Mouse (Mus musculus) urinary bladder, postnatal 14 days (tissue): ENCODE measurements around the gene Efl1.
A peak's percentile ranks its signal among the peaks of the same experiment; 100 is the strongest.
"Not testable (repeated sequence)": the region's sequence is repeated elsewhere in the genome, so short reads cannot be mapped to it uniquely, and the experiment has no call there.

Experiments
- DNase-seq: peaks from one replicate; pipeline ENCODE4 v3.0.0; 2021; ENCODE audit warnings: low spot score

The Efl1 gene

DNA sequence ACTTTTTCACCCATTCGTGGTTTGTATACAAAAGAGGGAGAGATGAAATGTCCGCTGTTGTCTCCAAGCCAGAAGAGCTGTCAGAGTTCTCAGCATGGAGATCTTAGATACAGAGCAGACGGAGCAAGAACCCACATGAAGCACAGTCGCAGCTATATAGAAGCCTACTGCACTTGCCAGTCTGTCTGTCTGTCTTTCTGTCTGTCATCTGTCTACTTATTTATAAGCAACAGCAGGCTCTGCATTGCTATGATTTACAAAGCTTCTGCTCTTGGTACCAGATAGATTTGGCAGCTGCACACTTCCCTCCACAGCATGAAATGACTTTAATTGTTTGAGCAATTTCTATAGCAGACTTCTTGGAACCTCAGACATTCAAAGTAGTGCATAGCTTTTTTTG lies 110.1 kb downstream of the Efl1 start:
- DNase-seq = no peak

DNA sequence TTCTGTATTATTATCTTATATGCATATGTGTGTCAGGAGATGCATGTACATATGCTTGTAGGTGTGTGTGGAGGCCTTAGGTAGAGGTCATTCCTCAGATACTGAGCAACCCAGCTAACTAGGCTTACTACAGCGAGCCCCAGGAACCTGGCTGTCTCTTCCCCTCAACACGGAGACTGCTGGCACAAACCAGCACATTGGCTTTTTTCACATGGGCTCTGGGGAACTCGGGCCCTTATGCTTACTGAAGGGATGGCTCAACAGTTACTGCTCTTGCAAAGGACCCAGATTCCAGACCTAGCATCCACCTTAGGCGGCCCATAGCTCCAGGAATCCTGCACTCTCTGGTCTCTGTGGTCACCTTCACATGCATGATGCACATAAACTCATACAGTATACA lies 110.7 kb downstream of the Efl1 start:
- no peak for DNase-seq

GRCm38 (mm10) chr7:82764951-82765350 lies 116.5 kb downstream of the Efl1 start:
- DNase-seq = no peak

GRCm38 (mm10) chr7:82766623-82767022 lies 118.2 kb downstream of the Efl1 start:
- no peak for DNase-seq

GRCm38 (mm10) chr7:82770207-82770606 lies 121.8 kb downstream of the Efl1 start:
- DNase-seq = no peak

DNA sequence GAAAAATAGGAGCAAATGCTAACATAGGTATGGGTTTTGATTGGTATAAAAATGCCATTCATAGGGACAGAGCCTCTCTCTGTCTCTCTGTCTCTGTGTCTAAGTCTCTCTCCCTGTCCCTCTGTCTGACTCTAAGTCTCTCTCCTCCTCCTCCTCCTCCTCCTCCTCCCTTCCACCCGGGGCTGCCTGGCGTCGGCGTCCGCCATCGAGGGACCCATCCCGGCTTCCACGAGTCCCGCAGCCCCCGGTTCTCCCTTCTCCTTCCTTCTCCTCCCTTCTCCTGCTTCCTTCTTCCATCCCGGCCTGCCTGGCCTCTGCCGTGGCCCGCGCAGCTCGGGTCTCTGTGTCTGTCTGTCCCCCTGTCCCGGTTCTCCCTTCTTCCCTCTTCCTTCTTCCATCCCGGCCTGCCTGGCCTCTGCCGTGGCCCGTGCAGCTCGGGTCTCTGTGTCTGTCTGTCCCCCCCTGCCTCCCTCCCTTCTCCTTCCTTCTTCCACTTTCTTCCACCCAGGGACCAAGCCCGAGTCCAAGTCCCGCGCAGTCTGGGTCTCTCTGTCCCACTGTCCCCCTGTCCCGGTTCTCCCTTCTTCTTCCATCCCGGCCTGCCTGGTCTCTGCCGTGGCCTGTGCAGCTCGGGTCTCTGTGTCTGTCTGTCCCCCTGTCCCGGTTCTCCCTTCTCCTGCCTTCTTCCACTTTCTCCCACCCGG lies 122.7 kb downstream of the Efl1 start:
- DNase-seq = not testable (repeated sequence)

DNA sequence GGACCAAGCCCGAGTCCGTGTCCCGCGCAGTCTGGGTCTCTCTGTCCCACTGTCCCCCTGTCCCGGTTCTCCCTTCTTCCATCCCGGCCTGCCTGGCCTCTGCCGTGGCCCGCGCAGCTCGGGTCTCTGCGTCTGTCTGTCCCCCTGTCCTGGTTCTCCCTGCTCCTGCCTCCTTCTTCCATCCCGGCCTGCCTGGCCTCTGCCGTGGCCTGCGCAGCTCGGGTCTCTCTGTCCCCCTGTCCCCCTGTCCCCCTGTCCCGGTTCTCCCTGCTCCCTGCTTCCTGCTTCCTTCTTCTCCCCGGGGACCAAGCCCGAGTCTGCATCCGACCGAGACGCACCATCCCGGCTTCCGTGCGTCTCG lies 123.2 kb downstream of the Efl1 start:
- not testable (repeated sequence) for DNase-seq

DNA sequence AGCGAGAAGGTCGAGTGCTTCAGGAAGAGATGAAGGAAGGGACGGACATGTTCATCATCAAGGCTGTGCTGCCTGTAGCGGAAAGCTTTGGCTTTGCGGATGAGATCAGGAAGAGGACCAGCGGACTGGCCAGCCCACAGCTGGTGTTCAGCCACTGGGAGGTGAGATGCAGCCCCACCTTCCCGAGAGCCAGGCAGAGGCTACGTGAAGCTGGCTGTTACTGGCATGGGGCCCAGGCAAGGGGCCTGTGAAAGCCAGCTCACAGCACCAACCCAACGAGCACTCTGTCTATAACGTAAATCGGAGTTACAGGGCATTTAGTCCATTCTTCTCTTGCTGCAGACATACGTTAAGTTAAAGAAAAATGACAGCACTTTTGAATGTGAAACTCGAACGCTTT lies 124.1 kb downstream of the Efl1 start:
- no peak for DNase-seq

DNA sequence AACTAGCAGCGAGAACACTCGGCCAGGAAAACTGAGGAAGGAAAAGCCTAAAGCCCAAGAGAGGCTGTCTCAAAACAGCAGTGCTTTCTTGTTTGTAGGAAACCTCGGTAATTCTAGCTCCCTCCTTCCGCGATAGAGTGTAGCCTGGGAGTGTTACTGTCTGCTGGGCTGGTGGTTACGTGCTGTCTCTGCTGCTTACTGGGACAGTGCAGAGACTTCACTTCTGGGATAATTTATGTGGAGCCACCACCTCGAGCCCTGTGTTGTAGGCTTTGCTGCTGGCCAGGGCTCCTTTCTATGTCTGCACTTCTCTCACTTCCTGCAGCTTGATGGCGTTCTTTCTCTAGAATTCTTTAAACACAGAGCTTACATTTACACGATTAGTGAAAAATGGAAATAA lies 124.7 kb downstream of the Efl1 start:
- no peak for DNase-seq

DNA sequence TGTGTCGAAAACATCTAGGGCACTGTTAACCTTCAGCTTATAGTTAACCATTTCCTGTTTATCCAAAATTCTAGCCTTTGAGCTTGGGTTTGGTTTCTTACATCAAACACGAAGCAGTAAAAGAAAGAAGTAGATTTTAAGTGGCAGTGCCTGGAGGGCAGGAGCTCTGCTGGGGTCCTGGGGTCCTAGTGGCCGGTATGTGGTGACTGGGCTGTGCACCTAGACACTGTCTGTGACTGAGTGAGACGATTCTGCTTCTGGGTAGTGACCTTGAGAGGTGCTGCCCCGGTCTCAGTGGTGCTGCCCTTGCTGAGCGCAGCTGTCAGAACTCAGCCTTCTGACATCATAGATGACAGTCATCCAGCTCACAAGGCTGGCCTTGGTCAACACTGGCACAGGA lies 125.5 kb downstream of the Efl1 start:
- no peak for DNase-seq

- no peak for DNase-seq
Measured at GRCm38 (mm10) chr7:82775090-82775489, 126.7 kb downstream of the Efl1 start.

DNA sequence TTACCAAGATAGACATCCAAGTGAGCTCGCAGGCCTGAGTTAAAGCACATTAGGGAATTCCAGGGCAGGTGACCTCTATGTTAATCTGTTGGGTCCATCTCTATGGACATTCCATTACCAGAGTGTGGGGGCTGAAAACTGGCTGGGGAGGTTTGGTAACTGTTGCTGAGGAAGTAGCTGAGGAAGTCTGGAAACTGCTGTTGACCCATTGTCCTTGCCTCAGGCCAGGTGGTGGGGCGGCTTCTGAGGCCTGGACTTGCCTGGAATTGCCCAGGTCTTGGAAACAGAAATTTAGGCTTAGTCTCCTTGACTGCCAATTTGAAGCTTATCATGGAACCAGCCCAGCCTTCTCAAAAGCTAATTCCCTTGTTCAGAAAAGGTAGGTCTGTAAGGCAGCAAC lies 134.7 kb downstream of the Efl1 start:
- DNase-seq = peak; percentile 12

DNA sequence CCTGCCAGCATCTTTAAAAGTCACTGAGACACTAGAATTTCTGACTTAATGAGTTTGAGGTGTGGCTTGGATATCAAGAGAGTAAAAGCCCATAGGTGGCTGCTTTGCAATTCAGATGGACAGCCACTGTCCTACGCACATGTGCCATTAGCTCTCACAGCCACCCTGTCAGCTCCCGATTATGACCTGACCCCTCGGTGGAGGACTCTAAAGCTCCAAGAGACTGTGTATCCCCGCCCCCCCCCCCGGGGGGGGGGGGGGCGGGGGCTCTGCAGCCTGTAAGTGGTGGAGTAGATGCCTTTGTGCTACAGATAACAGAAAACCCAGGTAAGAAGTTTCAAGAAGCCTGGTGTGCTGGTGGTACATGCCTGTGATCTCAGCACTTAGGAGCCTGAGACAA lies 135.3 kb downstream of the Efl1 start:
- no peak for DNase-seq

DNA sequence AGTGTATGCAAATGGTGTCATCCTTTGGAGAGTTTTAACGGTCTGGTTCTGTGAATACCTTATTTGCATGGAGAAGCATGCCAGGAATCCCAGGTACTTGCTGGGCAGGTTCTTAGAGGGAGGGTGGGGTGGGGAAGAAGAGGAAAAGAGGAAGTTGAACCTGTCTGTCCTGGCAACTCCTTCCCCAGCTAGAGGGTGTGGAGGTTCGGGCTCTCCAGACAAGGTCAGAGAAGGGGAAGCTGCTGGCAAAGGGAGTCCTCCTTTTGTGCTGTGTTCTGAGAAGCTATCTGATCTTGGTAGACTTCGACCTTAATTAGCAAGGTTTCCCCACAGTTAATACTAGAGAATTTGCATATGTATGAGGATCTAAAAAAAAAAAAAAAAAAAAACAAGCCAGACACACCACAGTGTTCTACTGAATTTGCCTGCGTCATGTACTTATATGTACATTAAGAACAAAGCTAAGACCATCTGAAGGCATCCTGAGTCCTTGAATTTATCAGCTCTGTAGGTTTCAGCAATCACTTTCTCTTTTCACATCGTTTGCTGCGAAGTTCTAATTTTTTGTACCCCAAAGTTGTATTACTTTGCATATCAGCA lies 137.0 kb downstream of the Efl1 start:
- DNase-seq = no peak

DNA sequence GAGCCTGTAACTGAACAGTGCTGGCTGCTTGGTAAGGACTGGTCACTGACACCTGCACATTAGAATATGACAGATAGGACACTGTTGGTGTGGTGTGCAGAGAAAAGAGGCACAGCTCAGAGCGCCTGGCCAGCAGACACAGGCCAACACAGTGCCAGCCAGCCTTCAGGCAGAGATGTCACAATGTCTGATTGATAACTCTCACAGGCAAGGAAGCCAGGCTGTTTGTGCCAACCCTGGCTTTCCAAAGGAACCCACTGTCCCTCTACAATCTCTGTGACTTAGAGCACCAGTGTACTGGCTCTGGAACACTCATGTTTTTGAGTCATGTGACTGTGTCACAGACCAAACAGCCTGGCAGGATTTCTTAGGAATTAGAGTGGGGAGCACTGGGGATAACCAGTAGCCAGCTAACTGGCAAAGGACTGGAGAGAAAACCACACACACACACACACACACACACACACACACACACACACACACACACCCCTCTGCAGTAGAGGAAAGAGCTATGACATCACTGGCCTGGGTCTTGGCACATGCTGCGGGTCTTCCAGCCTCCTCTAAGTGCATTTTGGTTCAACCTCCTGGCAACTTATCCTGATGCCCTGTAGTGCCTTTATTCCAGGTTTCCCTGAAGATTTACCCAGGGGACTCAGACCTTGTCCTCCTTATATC lies 137.7 kb downstream of the Efl1 start:
- no peak for DNase-seq

GRCm38 (mm10) chr7:82792644-82793043 lies 144.2 kb downstream of the Efl1 start:
- no peak for DNase-seq

- no peak for DNase-seq
Measured at GRCm38 (mm10) chr7:82793111-82793510, 144.7 kb downstream of the Efl1 start.

- no peak for DNase-seq
Measured at GRCm38 (mm10) chr7:82794542-82794941, 146.1 kb downstream of the Efl1 start.

- no peak for DNase-seq
Measured at GRCm38 (mm10) chr7:82802206-82802605, 153.8 kb downstream of the Efl1 start.

DNA sequence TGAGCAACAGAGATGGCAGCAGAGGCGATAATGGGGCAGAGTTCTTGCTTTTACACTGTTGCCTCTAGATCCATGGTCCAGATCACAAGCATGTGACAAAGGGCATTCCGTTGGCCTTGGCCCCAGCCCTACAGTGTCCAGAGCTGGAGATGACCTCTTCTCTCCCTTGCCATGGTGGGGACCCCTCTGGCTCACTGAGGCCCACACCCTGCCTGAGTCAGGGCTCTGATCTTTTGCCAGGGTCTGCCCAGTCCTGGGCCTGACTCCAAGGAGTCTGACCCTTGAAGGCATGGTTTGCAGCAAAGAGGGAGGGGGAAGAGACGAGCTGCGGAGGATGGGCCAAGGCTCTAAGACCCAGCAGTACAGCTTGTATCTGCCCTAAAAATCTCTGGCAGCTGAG lies 159.8 kb downstream of the Efl1 start:
- peak; percentile 10 for DNase-seq

GRCm38 (mm10) chr7:82809126-82809525 lies 160.7 kb downstream of the Efl1 start:
- DNase-seq = no peak

- no peak for DNase-seq
Measured at GRCm38 (mm10) chr7:82810799-82811139, 162.4 kb downstream of the Efl1 start.

DNA sequence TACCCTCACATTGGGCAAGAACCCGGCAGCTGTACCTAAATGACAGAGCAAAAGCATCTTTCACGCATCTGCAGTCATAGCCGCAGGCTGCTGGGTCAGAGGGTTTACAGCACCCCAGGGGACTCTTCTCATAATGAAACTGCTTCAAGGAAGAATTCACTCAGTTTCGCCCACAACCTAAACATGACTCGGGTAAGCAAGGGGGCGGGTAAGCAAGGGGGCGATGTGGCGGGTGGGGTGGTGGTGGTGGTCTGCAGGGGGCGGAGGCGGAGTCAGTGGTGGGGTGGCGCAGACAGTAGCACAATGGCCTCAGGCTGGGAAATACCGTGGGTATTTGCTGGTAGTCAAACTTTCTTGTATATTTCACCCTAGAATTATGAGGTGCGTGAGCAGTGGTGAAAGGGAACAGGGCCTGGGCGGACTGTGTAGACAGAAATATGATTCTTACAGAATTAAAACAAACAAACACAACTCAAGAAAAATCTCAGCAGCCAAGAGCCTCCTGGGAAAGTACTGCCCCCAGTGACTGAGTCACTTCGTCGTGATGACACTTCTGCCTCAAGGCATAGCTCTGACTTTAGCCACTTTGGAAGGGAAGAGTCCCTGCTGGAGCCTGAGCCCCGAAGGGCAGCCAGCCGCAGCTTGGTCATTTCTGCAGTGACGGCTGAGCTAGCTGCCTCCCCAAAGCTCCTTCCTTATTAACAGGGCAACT lies 162.9 kb downstream of the Efl1 start:
- DNase-seq = no peak
